Mouse (Mus musculus) forebrain, embryonic 12.5 days (tissue): ENCODE results near the gene Sec24a. TPM values are rescaled to one million over a fixed set of nuclear protein-coding genes. Genes with fewer than 3 reads are reported as not detected.
"Not testable (repeated sequence)": the region's sequence is repeated elsewhere in the genome, so short reads cannot be mapped to it uniquely, and the experiment has no call there.

Experiments
- ATAC-seq: fragments of 200-750 bp; cut with Nextera tagmentation; 2 replicates; pipeline ENCODE4 v1.8.0; 2017; ENCODE audit warnings: moderate TSS enrichment; ENCODE audit not compliant: low FRiP score
- H3K27ac ChIP-seq: fragments of 300-500 bp; sonication (generic); 2 replicates; pipeline ENCODE4 v1.5.1; 2016; ENCODE audit warnings: mild to moderate bottlenecking
- H3K27me3 ChIP-seq: fragments of 300-500 bp; sonication (generic); 2 replicates; pipeline ENCODE4 v1.6.1; 2016; ENCODE audit warnings: mild to moderate bottlenecking
- H3K36me3 ChIP-seq: fragments of 300-500 bp; sonication (generic); replicated peaks from 2 replicates; pipeline ENCODE4 v1.6.1; 2016; ENCODE audit warnings: mild to moderate bottlenecking
- H3K4me1 ChIP-seq: fragments of 300-500 bp; sonication (generic); 2 replicates; pipeline ENCODE4 v1.6.1; 2016
- H3K4me2 ChIP-seq: fragments of 300-500 bp; sonication (generic); 2 replicates; pipeline ENCODE4 v1.6.1; 2016; ENCODE audit warnings: mild to moderate bottlenecking, moderate library complexity
- H3K4me3 ChIP-seq: fragments of 300-500 bp; sonication (generic); replicated peaks from 2 replicates; pipeline ENCODE4 v1.5.1; 2016; ENCODE audit warnings: mild to moderate bottlenecking
- H3K9ac ChIP-seq: fragments of 300-500 bp; sonication (generic); 2 replicates; pipeline ENCODE4 v1.6.1; 2016; ENCODE audit warnings: mild to moderate bottlenecking
- H3K9me3 ChIP-seq: fragments of 300-500 bp; sonication (generic); 2 replicates; pipeline ENCODE4 v1.6.1; 2016
- WGBS: fragments of 180-500 bp; shearing (Covaris S2); methylation state at CpG from one replicate; pipeline ENCODE4 v1.1.7; 2016; 5-methylcytosine and 5-hydroxymethylcytosine counted together
- polyA plus RNA-seq: library from polyadenylated mRNA; unstranded; fragments of >200 nt; fragmentation: Nextera tagmentation; extraction: Ambion mirVana; gene quantifications from 2 replicates; pipeline ENCODE4 v1.2.1, GENCODE M21; 2016

Gene Sec24a
- polyA plus RNA-seq, 1 experiment from 2014 or later = 14.8 TPM

DNA sequence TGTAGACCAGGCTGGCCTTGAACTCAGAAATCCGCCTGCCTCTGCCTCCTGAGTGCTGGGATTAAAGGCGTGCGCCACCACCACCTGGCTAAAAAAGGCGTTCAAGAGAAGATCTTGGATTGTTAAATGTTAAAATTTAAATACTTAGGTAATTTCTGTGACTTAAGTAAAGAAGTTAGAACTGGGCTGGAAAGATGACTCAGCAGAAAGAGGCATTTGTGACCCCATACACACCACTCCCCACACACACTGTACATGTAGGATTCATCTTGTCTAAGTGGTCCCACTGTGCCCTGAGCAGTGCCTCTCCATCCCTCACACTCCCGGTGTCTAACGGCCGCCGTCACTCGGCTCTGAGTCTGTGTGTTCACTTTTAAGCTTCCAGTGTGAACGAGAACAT lies 57.0 kb downstream of the Sec24a start:
- H3K4me1 ChIP-seq = no peaks in the 10 kb centered on the region
- no peaks in the 10 kb centered on the region for H3K9me3 ChIP-seq
- 96% methylated on average over 10 of the region's 10 CpGs for WGBS
- peaks cover 64% of the 10 kb centered on the region for H3K36me3 ChIP-seq
- no peaks in the 10 kb centered on the region for H3K27me3 ChIP-seq
- H3K27ac ChIP-seq = no peak overlapping the region
- H3K4me3 ChIP-seq = no peak overlapping the region
- H3K9ac ChIP-seq = no peak overlapping the region
- no peak for ATAC-seq
- no peak overlapping the region for H3K4me2 ChIP-seq

DNA sequence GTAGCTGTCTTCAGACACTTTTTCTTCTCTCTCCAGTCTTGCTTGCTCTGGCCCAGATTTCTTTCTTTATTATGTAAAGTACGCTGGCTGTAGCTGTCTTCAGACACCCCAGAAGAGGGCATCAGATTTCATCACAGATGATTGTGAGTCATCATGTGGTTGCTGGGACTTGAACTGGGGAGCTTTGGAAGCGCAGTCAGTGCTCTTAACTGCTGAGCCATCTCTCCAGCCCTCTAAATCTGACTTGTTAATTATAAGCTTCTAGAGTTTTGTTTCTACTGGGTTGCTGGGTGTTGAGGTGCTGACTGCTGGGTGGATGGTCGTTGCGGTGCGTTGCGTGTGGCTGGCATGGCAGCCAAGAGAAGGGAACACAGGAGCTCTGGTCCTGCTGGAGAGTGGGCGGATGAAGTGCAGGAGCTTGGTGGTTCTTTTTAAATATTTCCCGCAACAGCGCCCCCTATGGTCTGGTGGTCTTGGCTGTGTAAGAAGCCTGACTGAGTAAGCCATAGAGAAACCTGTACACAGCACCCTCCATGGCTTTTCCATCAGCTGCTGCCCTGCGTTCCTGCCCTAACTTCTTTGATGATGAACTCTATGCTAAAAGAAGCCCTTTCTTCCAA lies 59.9 kb downstream of the Sec24a start:
- no peaks in the 10 kb centered on the region for H3K4me1 ChIP-seq
- WGBS = 69% methylated on average over 10 of the region's 10 CpGs
- H3K9me3 ChIP-seq = no peaks in the 10 kb centered on the region
- no peaks in the 10 kb centered on the region for H3K27me3 ChIP-seq
- H3K36me3 ChIP-seq = peaks cover 63% of the 10 kb centered on the region
- H3K4me2 ChIP-seq = no peak overlapping the region
- no peak overlapping the region for H3K9ac ChIP-seq
- no peak overlapping the region for H3K4me3 ChIP-seq
- ATAC-seq = no peak
- no peak overlapping the region for H3K27ac ChIP-seq

DNA sequence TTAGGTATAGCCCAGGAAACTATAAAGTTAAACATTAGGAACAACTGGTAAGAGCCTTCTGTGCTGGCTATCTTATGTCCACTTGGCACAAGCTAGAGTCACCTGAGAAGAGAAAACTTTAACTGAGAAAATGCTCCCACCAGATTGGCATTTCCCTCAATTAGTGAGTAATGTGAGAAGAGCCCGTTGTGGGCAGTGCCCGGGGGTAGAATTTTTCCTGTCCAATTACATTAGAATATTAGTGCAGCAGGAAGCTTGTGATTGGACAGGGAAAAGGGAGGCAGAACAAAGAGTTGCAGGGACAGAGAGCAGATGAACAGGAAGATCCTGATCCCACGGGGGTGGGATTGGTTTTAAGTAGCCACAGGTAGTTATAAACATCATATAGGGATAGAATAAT lies 60.6 kb downstream of the Sec24a start:
- H3K36me3 ChIP-seq = peaks cover 64% of the 10 kb centered on the region
- 77% methylated on average over 3 of the region's 3 CpGs for WGBS
- no peak overlapping the region for H3K4me2 ChIP-seq
- no peaks in the 10 kb centered on the region for H3K9me3 ChIP-seq
- H3K4me1 ChIP-seq = no peaks in the 10 kb centered on the region
- no peaks in the 10 kb centered on the region for H3K27me3 ChIP-seq
- H3K4me3 ChIP-seq = no peak overlapping the region
- H3K9ac ChIP-seq = no peak overlapping the region
- no peak for ATAC-seq
- no peak overlapping the region for H3K27ac ChIP-seq

DNA sequence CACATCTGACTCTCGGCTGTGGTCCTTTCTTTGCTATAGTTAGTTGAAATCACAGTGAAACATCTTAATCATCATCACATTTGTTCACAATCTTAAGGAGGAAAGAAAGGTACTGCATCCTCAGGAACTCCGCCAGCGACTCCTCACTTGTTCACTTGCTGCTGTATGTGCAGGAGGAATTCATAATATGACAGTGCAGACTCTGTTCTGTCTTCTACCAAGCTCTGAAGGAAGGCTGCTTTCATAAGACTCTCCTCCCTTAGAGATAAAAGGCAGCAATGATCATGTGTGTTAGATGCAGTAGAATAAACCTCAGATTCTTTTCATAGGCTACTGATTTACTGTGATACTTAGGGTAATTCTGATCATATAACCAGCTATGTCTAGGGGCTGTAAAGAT lies 68.5 kb downstream of the Sec24a start:
- Histone ChIP-seq H3K36me3 (peaks cover 35% of the 10 kb centered on the region), H3K27ac (no peak overlapping the region), H3K9ac (no peak overlapping the region), H3K4me3 (no peak overlapping the region), H3K9me3 (no peaks in the 10 kb centered on the region), H3K27me3 (0 out of 2 replicates have a peak, but pooled peaks cover 3% of the 10 kb centered on the region), H3K4me2 (no peak overlapping the region), H3K4me1 (no peaks in the 10 kb centered on the region)
- ATAC-seq = no peak
- WGBS = 99% methylated on average over 3 of the region's 3 CpGs

DNA sequence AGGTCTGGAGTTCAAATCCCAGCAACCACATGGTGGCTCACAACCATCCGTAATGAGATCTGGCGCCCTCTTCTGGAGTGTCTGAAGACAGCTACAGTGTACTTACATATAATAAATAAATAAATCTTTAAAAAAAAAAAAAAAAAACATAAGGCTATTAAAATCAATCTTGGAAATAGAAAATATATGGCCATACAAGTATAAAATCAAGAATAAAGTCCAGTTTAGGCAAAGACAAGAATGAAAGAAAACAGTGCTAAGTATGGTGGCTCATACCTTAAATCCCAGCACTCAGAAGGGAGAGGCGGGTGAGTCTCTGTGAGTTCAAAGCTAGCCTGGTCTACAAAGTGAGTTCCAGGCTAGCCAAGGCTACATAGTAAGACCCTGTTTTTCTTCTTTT lies 72.8 kb downstream of the Sec24a start:
- 88% methylated on average over 2 of the region's 3 CpGs for WGBS
- not testable (repeated sequence) for H3K36me3 ChIP-seq

DNA sequence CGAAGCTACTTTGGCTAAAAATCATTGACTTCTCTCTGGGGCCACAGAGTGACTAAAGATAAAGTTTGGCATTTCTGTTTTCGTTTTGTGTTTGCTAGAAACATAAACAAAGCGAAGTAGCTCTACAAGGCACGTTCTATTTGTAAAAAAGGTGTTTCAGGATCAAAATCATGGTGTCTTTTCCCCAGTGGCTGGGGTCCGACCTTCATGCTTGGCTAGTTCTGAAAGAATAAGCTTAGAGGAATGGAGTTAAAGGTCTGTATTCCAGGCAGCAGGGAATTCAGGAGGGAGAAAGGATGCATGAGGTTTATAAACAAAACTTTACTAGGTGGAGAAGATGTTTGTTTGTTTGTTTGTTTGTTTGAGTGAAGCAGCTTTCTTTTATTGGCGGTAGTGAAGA lies 74.1 kb downstream of the Sec24a start:
- WGBS = 24% methylated on average over 6 of the region's 6 CpGs
- no peaks in the 10 kb centered on the region for H3K9me3 ChIP-seq
- H3K4me1 ChIP-seq = peaks cover 6% of the 10 kb centered on the region
- peak overlapping the region; percentile 53 for H3K4me3 ChIP-seq
- ATAC-seq = no peak
- H3K27ac ChIP-seq = peak overlapping the region; percentile 98
- 0 out of 2 replicates have a peak, but pooled peaks cover 3% of the 10 kb centered on the region for H3K27me3 ChIP-seq
- peak overlapping the region; percentile 62 for H3K4me2 ChIP-seq
- H3K36me3 ChIP-seq = peaks cover 10% of the 10 kb centered on the region
- peak overlapping the region; percentile 36; the same call in 1 of the 2 replicates for H3K9ac ChIP-seq

More for the DNA sequence above, 72.8 kb downstream of the Sec24a start:
- not testable (repeated sequence) for H3K27ac ChIP-seq, ATAC-seq, H3K4me2 ChIP-seq, H3K4me1 ChIP-seq, H3K9ac ChIP-seq, H3K27me3 ChIP-seq, H3K9me3 ChIP-seq, H3K4me3 ChIP-seq

DNA sequence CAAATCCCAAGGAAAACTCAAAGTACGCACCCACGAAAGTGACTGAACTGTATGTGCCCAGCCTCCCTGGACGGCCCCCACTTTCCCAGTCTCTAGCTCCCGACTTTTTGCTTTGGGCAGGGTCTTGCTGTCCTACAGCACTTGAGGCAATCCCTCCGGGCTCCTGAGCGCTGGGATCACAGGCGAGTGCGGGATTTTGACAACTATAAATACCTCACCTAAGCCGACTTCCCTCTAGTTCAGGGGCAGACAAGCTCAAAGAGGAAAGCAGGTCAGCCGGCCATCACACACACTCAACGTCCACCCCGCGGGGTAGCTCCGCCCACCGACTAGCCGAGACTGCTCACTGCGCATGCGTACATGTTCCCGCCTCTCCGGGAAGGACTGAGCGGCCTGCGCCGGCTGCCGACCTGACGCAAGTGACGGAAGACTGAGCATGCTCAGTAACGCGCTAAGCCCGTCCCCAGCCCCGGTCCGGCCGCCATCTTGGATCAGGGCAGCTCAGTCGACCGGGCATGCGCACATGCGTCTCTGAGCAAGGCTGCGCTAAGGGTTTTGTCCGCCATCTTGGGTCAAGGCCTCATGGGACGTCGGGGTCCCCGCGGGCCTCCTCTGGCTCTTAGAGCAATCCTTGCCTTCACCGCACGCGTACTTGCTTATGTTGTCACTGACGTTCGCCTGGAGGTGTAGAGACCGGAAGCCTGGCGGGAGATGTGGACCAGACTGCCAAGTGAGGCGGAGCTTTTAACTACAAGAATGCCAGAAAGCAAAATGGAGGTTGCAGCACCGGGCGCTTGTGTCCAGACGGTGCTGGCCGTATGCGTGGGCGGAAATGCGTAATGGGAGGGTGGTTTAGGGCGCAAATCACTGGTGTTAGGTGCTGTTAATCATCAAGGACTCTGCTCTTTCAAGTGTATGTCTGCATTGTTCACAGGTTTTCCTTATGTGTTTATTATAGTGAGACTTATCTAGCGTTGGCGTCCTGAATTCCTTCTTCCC lies 74.8 kb downstream of the Sec24a start, which contains the start of gene 0610009B22Rik:
0610009B22Rik (minus strand) TSS at position 545 of the 999 bp plus-strand sequence.
- peak; percentile 100 for ATAC-seq
- H3K27me3 ChIP-seq = 0 out of 2 replicates have a peak, but pooled peaks cover 3% of the 10 kb centered on the region
- peaks cover 10% of the 10 kb centered on the region for H3K36me3 ChIP-seq
- H3K9ac ChIP-seq = peak within 1 kb of the TSS; percentile 76
- peaks cover 6% of the 10 kb centered on the region for H3K4me1 ChIP-seq
- WGBS = under 1% methylated on average over 60 of the region's 60 CpGs
- H3K9me3 ChIP-seq = no peaks in the 10 kb centered on the region
- H3K27ac ChIP-seq = peak within 1 kb of the TSS; percentile 98
- peak within 1 kb of the TSS; percentile 53 for H3K4me3 ChIP-seq
- peak within 1 kb of the TSS; percentile 62 for H3K4me2 ChIP-seq

DNA sequence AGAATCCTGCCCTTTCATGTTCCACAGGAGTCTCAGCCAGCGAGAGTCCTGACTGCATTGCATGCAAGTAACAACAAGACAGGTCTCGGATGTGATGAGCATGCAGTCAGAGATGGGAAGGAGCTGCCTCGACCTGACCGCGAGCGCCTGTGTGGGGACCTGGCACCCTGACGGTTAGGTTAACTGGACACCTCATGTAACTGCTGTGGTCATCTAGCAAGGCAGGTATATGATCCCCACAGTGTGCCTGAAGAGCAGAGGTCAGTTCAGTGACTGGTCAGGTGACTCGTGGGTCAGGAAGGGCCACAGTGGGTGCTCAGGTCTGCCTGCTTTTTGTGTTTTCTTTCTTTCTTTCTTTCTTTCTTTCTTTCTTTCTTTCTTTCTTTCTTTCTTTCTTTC lies 81.5 kb downstream of the Sec24a start:
- H3K27me3 ChIP-seq = no peaks in the 10 kb centered on the region
- H3K36me3 ChIP-seq = peaks cover 10% of the 10 kb centered on the region
- H3K9ac ChIP-seq = no peak overlapping the region
- no peak overlapping the region for H3K4me3 ChIP-seq
- no peak overlapping the region for H3K27ac ChIP-seq
- no peaks in the 10 kb centered on the region for H3K9me3 ChIP-seq
- 51% methylated on average over 8 of the region's 8 CpGs for WGBS
- H3K4me1 ChIP-seq = 0 out of 2 replicates have a peak, but pooled peaks cover 6% of the 10 kb centered on the region
- no peak overlapping the region for H3K4me2 ChIP-seq
- no peak for ATAC-seq

DNA sequence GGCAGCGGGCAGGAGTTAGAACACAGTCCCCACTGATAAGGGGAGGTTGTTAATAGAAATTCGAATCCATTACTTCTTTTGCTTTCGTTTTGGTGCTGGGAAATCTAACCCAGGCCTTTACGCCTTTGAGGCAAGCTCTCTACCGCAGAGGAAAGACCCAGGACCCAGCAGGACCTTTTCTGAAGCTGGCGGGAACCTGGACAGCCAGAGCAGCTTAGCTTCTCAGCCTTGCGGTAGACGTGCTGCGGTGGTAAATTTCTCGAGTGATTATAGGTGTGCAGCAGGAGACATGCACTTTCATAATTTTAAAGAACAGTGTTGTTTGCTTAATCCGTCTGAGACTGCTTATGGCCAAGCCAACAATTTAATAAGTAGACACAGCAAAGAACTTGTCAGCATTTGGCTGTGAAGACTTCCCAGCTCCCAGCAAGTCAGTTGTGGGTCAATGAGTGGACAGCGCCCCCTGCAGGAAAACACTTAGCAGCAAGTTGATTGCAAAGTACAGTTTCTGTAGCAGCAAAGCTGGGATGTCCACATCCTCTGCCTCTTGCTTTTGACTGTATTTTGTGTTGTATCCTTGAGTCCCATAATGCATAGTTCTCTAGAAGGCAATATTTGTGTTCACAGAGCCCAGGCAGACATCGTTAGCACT lies 82.0 kb downstream of the Sec24a start:
- no peak overlapping the region for H3K4me2 ChIP-seq
- WGBS = 33% methylated on average over 13 of the region's 13 CpGs
- H3K27ac ChIP-seq = no peak overlapping the region
- ATAC-seq = no peak
- 0 out of 2 replicates have a peak, but pooled peaks cover 6% of the 10 kb centered on the region for H3K4me1 ChIP-seq
- H3K9ac ChIP-seq = no peak overlapping the region
- no peak overlapping the region for H3K4me3 ChIP-seq
- H3K9me3 ChIP-seq = no peaks in the 10 kb centered on the region
- no peaks in the 10 kb centered on the region for H3K27me3 ChIP-seq
- peaks cover 10% of the 10 kb centered on the region for H3K36me3 ChIP-seq

DNA sequence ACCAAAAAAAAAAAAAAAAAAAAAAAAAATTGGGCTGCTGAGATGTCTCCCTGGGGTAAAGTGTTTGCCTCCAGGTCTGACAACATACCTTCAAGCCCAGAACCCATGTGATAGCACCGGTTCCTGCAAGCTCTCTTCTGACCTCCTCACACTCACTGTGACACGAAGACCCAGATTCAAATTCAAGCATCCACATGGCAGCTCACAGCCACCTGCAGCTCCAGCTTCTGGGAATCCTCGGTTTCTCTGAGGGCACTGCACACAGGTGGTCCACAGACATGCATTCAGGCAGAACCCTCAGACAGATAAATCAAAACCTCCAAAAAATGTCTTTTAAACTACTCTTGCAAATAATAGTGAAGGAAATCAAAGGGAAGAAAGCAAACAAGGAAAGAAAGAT lies 84.0 kb downstream of the Sec24a start:
- Histone ChIP-seq H3K9me3 (no peaks in the 10 kb centered on the region), H3K27ac (no peak overlapping the region), H3K9ac (no peak overlapping the region), H3K4me1 (0 out of 2 replicates have a peak, but pooled peaks cover 6% of the 10 kb centered on the region), H3K36me3 (no peaks in the 10 kb centered on the region), H3K4me3 (no peak overlapping the region), H3K4me2 (no peak overlapping the region), H3K27me3 (no peaks in the 10 kb centered on the region)
- 76% methylated on average over 3 of the region's 3 CpGs for WGBS
- no peak for ATAC-seq

DNA sequence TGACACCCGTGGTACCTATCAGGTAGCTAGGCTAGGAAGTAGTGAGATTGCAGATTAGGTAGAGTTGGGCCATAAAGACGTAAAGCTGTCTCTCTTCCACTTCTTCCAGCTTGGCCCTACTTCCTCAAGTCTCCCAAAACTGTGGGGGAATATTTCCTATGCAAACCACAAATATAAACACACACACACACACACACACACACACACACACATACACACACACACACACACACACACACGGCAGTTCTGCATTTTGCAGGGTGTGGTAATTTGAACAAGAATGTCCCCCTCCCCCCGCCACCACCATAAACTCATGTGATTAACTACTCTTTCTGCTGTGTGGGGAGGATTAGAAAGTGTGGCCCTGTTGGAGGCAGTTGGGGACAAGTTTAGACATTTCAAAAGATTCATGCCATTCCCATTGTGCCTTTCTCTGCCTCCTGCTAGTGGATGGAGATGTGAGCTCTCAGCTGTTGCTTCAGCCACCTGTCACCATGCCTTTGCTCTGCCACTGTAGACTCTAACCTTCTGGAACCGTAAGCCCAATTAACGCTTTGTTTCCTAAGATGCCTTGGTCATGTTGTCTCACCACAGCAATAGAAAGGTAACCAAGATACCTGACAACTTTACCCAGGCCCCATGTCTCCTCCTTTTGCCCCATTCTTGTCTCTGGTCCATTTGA lies 85.6 kb downstream of the Sec24a start:
- Histone ChIP-seq H3K27me3 (no peaks in the 10 kb centered on the region), H3K4me3 (no peak overlapping the region), H3K36me3 (no peaks in the 10 kb centered on the region), H3K27ac (no peak overlapping the region), H3K9me3 (no peaks in the 10 kb centered on the region), H3K9ac (0 out of 2 replicates have a peak overlapping the region, but pooled peaks have one; percentile 17), H3K4me2 (no peak overlapping the region), H3K4me1 (0 out of 2 replicates have a peak, but pooled peaks cover 6% of the 10 kb centered on the region)
- no peak for ATAC-seq
- 79% methylated on average over 6 of the region's 6 CpGs for WGBS
